Mouse (Mus musculus): ENCODE results near the gene Zdhhc4. TPM values are rescaled to one million over a fixed set of nuclear protein-coding genes. Genes with fewer than 3 reads are reported as not detected.
A peak's percentile ranks its signal among the peaks of the same experiment; 100 is the strongest.

Gene Zdhhc4
- 10 to 100 TPM; 34.1 to 38.2 TPM for total RNA-seq (2021)
- long read RNA-seq, experiment 1, transcript Zdhhc4-201 (8 exons, 1,364 nt): major isoform, 16 of 48 reads
- long read RNA-seq, experiment 1, partial matches to known transcripts: 6 of 48 reads
- long read RNA-seq, experiment 1, other reads (novel, unspliced or antisense): 26 of 48 reads
- long read RNA-seq, experiment 2, transcript Zdhhc4-201 (8 exons, 1,364 nt): major isoform, 20 of 57 reads
- long read RNA-seq, experiment 2, partial matches to known transcripts: 4 of 57 reads
- long read RNA-seq, experiment 2, other reads (novel, unspliced or antisense): 32 of 57 reads

DNA sequence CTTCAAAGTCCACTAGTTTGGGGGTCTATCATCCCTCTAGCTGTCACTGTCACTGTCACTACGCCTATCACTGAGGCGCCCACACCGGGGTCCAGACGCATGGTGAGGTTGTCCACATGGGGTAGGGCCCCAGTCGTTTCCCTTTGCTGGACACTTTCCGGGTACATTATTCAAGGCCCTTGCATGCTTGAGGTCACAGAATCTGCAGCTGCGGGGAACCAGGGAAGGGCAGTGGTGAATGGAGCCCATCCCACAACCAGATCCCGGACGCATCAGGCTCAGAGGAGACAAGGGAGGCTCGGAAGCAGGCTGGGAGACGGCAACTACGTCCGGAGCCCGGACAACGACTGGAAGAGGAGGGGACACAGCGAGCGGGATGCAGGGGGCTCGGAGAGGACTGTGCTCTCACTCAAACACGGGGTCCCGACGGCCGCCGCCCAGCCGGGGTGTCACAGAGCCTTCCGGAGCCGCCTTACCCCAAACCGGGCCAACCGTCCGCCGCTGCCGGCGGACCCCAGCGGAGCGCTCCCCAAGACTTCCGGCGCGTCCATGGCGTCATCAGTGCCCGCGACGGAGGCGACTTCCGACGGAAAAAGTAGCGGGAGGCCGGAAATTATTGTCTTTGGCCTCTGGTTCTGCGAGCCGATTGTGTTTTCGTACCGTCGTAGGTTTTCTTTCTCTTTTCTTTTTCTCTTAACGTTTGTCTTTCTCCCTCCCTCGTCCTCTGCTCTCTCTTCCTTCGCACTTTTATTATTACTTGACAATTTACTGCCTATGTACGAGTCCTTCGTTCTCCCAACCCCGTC lies at the start of gene Zdhhc4:
Gene Zdhhc4 (minus strand): TSS at position 567 of the 806 bp plus-strand sequence.
- intact Hi-C loops (cut with DNase I): no loop called here
- peak; percentile 84 to 86 for DNase-seq

DNA sequence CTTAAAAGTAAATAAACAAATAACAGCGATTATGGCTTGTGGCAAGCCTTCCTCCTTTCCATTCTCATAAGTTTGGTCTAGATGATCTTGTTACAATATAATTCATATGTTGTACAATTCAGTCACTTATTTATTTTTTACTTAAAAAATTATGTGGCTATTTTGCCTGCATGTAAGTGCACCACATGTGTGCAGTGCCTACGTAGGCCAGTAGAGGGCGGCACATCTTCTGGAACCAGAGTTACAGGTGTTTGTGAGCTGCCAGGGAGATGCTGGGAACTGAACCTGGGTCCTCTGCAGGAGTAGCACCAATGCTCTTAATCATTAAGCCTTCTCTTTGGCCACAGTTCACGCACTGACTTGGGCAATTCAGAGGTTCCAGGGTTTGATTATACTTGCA lies 47.1 kb upstream of the Zdhhc4 start:
- intact Hi-C loops (cut with DNase I): no loop called here
- no peak for DNase-seq

DNA sequence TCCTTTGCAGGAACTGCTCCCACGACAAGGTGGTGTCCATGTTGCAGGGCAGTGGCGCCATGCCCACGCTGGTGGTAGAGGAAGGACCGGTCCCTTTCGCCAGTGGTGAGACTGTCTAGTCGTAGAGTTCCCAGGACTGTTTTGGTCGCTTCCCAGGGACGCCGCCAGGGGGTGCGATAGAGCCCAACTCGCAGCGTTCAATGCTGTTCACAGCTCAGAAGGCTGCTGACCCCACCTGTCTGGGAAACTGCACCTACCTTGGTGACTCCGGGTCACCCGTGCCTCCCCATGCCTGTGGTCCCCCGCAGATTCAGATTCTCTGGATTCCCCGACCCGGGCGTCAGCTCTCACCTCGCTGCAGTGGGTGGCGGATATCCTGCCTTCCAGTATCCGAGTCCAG lies 46.2 kb upstream of the Zdhhc4 start:
- intact Hi-C loops (cut with DNase I): no loop called here

DNA sequence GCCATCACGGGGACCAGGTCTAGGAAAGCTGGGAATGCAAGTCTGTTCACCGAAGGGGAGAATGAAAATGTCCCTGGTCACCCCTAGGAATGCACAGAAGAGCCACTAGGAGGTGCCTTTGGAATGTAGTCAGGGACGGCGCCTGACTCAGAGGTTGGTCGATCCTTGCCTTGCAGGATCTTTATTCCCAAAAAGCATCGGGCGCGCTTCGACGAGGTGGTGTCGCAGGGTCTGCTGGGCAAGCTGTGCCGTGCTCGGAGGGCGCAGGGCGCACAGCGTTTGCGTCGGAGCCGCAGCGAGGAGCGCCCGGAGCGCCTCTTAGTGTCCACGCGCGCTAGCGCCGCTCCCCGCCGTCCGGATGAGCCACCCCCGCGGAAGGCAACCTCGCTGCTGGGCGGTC lies 43.8 kb upstream of the Zdhhc4 start:
- intact Hi-C loops (cut with DNase I): loop anchor here (5.0 kb wide), 1 partner anchor 49 kb away; no protein-coding TSS in a partner anchor
- no peak for DNase-seq

More for the DNA sequence above, 46.2 kb upstream of the Zdhhc4 start:
- DNase-seq: peak; percentile 43 to 60

DNA sequence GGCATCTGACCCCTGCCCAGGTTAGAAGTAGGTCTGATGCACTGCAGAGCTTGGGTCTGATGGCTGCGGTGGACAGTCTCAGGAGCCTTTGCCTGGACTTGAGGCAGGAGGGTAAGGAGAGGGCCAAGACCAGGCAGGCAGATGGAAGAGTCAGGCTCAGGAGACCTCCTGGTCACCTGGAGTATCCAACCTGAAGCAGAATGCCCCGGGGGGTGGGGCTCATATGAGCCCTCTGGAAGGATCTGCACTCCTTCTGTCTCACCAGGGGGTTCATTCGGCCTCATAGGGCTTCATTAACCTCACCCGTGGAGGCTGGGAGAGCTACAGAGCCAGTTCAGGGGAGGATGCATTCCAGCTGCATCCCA lies 42.1 kb upstream of the Zdhhc4 start:
- intact Hi-C loops (cut with DNase I): loop anchor here (5.0 kb wide), 1 partner anchor 51 kb away; no protein-coding TSS in a partner anchor
- no peak for DNase-seq

DNA sequence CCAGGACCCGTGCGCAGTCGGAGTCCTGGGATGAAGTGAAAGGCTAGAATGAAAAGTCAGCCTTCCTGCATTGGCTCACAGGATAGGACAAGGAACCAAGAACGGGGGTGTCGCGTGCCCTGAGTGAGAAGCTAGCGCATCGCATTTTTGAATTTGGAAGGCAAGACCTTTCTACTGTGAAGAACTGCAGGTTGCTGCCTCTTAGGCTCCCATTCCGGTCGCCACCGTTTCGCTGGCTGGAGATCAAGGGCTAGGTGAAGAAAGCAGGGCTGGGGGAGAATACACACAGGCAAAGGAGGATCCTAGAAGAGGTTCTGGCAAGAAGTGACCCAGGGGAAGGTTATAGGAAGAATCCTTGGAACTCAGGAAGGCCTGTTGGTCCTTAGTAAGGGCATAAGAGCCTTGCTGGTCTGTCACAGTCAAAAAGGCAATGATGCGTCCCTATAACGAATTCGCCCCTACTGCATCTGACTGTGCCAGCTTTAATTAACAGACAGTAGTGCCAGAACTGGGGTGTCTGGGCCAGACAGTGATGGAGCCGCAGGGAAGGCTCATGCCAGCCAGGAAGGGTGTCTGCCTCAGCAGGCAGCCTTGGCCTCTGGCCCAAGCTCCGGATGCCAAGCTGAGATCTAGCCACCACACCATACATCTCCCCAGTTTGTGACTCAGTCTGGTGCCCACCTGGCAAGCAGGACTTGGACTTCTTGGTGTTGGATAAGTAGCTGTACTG lies 41.5 kb upstream of the Zdhhc4 start:
- no peak for DNase-seq
- intact Hi-C loops (cut with DNase I): loop anchor here (5.0 kb wide), 1 partner anchor 52 kb away; no protein-coding TSS in a partner anchor

DNA sequence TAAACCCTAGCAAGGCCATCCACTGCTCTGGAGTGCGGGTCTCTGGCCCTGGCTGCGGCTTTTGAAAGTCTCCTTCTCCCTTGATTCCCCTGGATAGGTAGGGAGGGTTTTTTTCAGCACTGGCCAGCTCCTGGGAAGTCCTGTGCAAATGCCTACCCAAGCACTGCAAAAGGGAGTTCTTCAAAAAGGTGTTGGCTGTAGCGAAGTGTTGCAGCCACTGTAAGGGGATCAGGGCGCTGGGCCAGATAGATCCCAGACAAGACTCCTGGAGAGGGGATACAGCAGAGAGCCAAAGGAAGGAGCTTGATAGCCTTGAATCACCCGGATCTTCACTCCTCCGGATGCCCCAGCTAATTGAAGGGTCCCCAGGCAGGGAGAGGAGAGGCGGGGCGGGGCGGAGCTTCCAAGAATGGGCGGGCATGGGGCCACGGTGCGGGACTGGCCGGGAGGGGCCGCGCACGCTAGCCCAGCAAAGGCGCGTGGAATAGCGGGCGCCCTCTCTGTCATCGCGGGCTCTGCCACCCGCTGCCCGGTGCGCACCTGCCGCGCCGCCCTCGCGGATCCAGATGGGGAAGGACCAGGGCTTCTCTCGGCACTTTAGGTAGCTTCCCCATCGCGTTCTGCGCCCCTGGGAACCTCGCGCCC lies 40.7 kb upstream of the Zdhhc4 start:
- intact Hi-C loops (cut with DNase I): loop anchor here (5.0 kb wide), 1 partner anchor 53 kb away; no protein-coding TSS in a partner anchor
- no peak for DNase-seq

DNA sequence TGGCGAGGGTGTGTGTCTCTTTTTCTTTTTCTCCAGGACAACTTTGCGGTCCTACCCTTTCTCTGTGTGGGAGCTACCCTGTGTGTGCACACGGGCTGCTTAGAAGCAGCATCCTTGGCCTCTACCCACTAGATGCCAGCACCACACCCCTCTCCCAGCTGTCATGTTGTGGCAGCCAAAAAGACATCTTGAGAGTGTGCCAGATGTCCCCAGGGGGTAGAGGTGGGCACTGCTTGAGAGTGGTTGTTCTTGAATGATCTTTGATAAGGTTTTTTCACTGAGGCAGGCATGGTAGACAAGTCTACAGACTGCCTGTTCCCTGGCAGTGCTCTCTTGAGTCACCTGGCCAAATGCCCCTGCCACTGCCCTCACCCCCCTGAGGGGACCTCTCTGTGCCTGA lies 38.9 kb upstream of the Zdhhc4 start:
- intact Hi-C loops (cut with DNase I): no loop called here
- DNase-seq: no peak

DNA sequence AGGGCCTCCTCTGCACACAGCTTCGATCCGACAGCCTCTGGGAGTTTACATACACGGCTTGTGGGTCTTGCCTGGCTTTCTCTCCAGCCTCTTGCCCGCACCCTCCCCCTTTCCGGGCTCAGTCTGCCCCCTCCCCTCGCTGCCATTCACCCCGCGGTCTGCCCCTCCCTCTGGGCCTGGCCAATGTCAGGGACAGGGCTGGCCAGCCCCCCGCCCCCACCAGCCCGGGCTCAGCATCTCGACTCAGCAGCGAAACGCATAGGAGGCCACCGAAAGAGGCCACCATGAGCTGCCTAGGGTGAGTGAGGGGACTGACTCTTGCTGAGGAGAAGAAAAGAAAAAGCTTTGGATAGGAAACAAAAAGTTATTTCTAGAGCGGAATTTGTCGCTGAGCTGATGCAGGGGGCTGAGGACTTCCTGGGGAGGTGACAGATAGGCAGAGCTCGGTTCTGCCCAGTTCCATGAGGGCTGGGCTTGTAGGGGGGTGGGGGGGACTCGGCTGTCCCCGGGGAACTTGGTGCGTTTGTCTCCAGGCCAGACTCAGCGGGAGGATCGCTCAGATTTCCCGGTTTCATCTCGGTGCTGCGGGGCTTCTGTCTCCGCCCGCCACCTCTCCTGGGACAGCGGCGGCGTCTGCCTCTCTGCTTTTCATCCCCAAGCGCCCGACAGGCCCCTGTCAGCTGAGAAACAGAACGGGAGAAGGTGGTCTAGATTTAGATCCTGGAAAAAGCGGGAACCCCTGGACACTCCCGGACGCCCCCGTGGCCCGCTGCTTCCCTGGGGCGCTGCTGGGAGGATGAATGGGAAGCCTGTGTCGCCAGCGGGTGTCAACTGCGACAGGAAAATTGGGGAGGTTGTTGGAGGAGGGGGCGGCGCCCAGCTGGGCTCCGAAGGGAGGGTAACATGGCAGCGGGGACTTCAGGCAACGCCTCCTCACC lies 34.9 kb upstream of the Zdhhc4 start:
- intact Hi-C loops (cut with DNase I): no loop called here

DNA sequence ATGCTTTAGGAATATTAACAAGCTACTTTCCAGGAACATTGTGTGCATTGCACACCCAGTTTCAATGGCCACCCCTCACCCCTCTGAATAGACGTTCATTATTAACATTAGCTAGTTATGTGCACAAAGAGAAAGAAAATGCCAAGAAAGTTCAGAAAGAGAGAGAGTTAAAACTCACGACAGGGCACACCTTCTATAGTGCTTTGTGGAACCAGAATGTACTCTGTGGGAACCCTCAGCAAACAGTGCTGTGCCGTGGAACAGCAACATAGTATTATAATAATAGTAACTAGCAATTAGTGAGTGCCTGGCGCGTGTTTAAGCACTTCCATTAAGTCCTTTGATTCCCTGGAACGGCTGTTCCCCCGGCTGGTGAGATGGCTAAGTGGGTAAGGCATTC lies 32.4 kb upstream of the Zdhhc4 start:
- intact Hi-C loops (cut with DNase I): no loop called here
- no peak for DNase-seq

More for the DNA sequence above, 34.9 kb upstream of the Zdhhc4 start:
- DNase-seq: no peak

DNA sequence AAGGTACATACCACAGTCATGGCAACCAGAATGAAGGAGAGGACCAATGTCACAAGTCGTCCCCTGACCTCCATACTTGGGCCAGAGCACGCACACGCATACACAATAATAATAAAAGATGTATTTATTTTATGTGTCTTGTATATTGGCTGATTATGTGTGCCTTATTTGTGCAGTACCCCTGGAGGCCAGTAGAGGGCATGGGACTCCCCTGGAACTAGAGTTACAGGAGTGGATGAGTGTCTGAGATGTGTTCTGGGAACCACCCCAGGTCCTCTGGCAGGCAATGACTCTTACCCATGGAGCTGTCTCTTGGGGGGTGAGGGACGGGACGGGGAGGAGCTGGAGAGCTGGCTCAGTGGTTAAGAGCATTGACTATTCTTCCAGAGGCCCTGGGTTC lies 30.9 kb upstream of the Zdhhc4 start:
- DNase-seq: no peak
- intact Hi-C loops (cut with DNase I): no loop called here

DNA sequence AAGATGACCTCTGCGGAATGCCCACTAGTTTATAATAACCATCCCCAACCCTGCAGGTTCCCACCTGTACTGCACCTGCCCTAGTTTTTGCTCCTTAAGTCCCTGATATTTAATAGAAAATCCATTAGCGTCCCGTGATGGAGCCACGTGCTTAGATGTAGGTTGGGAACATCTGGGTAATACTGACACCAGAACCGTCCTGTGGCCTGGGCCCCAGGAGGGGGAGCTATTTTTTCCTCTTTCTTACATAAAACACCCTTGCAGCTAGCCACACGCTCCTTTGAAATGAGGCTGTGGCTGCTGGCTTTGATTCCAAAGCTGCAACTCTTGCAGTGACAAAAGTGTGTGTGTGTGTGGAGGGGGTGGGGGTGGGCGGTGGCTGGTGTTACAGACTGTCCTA lies 30.2 kb upstream of the Zdhhc4 start:
- DNase-seq: no peak
- intact Hi-C loops (cut with DNase I): no loop called here

DNA sequence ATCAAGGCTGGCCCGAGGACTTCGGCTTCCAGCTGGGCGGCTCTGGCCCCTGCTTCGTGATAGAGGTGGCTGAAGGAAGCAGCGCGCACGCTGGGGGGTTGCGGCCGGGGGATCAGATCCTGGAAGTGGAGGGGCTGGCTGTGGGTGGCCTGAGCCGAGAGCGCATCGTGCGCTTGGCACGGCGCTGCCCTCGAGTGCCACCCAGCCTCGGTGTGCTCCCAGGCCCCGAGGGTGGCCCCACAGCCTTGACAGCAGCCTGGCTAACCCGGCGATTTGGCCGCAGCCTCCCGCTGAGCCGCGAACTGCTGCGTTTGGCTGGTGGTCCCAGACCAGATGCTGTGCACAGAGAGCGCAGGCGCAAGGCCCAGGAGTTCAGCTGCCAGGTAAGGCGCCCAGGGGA lies 28.5 kb upstream of the Zdhhc4 start:
- intact Hi-C loops (cut with DNase I): no loop called here
- no peak for DNase-seq

DNA sequence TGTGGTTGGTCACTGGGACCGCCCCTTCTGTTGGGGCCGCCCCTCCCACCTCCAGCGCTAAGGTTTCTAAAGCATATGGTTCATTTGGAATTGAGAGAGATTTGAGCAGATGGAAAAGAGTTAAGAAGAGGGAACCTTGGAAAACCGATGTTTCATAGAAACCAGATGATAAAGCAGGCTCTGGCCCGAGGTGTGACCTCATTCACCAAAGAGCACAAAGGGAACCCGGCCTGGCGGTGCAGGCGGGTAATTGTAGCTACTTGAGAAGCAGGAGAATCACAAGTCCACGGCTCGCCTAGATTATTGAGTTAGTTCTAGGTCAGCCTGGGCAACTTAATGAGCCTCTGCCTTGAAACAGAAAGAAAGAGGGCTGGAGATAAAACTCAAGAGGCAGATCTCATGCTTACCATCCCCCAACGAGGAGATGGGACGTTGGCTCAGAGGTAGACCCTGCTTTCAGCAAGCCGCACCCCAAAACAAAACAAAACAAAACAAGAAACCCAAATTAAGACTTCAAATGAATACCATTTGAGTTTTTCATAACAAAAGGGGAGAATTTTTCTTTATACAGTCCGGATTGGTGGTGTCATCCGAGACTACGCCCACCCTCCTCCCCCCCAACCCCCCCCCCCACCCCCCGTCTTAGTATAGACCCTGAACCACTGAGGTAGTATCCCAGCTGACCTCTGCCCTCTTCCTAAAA lies 27.8 kb upstream of the Zdhhc4 start, which contains the start of gene Grid2ip:
Gene Grid2ip (plus strand): TSS at position 653 of the 703 bp plus-strand sequence.
- intact Hi-C loops (cut with DNase I): no loop called here
- no peak for DNase-seq

DNA sequence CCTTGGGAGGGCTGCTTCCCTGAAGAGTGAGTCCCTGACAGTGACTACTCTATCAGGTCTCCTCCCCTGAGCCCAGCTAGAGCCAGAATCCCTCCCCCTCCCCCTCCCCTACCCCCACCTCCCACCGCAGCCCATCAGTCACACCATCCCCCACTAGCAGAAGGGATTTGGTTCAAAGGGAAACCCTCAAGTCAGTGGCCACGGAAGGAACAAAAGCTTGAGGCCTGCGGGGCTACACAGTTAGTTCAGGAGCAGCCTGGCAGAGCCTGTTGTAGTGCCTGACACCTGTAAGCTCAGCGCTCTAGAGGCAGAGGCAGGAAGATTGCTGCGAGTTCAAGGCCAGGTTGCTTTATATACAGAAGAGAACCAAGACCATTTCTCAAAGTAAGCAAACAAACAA lies 27.0 kb upstream of the Zdhhc4 start:
- no peak for DNase-seq
- intact Hi-C loops (cut with DNase I): no loop called here

DNA sequence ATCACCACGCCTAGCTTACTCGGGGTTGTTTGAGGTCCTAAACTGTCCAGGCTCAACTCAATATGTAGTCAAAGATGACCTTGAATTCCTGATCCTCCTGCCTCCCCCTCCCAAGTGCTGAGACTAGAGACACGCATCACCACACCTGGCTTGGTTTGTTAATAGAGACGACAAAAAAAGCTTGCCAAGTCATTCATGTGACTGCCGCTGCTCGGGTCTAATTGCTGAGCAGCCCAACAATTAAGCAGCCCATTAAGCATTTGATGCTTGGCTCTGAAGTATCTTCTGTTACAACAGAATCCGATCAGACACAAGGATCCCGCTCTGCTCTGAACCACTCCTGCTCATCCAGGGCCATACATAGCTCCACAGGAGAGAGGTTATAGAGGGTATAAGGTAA lies 17.3 kb upstream of the Zdhhc4 start:
- intact Hi-C loops (cut with DNase I): no loop called here
- DNase-seq: no peak

DNA sequence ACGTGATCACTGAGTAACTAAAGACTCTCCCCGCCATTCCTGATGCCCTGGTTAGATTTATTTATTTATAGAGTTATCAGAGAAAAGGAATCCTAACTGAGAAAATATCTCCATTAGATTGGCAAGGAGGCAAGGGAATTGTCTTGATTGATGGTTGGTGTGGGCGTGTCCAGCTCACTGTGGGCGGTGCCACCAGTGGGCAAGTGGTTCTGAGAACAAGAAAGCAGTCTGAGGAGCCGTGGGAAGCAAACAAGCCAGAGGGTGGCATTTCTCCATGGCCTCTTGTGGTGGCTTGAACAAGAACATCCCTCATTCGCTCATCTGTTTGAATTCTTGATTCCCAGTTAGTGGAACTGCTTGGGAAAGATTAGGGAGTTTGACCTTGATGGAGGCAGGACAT lies 10.5 kb upstream of the Zdhhc4 start:
- DNase-seq: no peak
- intact Hi-C loops (cut with DNase I): no loop called here

DNA sequence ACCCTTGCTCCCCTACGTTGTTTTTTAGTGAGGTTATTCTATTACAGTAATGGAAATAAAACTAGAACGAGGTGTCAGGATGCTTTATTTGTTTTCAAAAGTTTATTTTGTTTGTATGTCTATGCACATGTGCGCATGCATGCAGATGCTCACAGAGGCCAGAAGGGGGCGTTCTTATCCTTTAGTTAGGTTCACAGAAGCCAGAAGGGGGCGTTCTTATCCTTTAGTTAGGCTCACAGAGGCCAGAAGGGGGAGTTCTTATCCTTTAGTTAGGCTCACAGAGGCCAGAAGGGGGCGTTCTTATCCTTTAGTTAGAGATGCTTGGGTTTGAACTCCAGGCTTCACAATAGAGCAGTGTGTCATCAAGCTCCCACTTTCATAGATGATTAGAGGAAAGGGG lies 7.5 kb upstream of the Zdhhc4 start:
- intact Hi-C loops (cut with DNase I): no loop called here
- no peak for DNase-seq

DNA sequence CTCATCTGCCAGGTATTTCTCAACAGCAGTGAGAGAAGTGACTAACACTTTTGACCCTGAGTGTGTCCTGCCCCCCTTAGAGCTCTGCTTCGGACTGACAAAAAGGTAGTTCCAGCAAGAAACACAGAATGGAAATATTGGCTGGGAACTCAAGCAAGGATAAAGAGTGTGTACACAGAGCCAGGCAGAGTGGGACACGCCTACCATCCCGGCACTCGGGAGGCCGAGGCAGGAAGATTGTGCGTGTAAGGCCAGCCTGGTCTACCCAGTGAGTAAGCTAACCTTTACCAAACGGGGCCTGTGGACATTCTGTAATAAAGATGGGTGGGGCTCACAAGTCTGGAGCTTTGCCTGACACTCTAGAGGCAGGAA lies 6.0 kb upstream of the Zdhhc4 start:
- DNase-seq: no peak
- intact Hi-C loops (cut with DNase I): no loop called here
